Mouse (Mus musculus) lung, postnatal 0 days (tissue): Measurements from ENCODE around the gene Fam186b. TPM values are rescaled to one million over a fixed set of nuclear protein-coding genes. Genes with fewer than 3 reads are reported as not detected.

ENCODE experiments used
- ATAC-seq: fragments of 200-750 bp; cut with Nextera tagmentation; 2 replicates; pipeline ENCODE4 v1.8.0; 2017; ENCODE audit warnings: moderate library complexity
- DNase-seq: peaks from one replicate; pipeline ENCODE4 v3.0.0-alpha.2; 2016; ENCODE audit warnings: low spot score
- H3K27ac ChIP-seq: fragments of 300-500 bp; sonication (generic); 2 replicates; pipeline ENCODE4 v1.5.1; 2014; ENCODE audit warnings: antibody characterized with exemption, mild to moderate bottlenecking, low read length, mixed read lengths
- H3K27me3 ChIP-seq: fragments of 300-500 bp; sonication (generic); replicated peaks from 2 replicates; pipeline ENCODE4 v1.6.1; 2014; ENCODE audit warnings: low read length, mixed read lengths; ENCODE audit not compliant: insufficient read depth
- H3K36me3 ChIP-seq: fragments of 300-500 bp; sonication (generic); 2 replicates; pipeline ENCODE4 v1.6.1; 2014; ENCODE audit warnings: low read length, mixed read lengths; ENCODE audit not compliant: insufficient read depth
- H3K4me1 ChIP-seq: fragments of 300-500 bp; sonication (generic); 2 replicates; pipeline ENCODE4 v1.6.1; 2014; ENCODE audit warnings: antibody characterized with exemption, low read depth, low read length, mixed read lengths; ENCODE audit not compliant: insufficient read depth
- H3K4me2 ChIP-seq: fragments of 300-500 bp; sonication (generic); replicated peaks from 2 replicates; pipeline ENCODE4 v1.6.1; 2014; ENCODE audit warnings: low read depth, mild to moderate bottlenecking, low read length, moderate library complexity, mixed read lengths
- H3K4me3 ChIP-seq: fragments of 300-500 bp; sonication (generic); 2 replicates; pipeline ENCODE4 v1.5.1; 2014; ENCODE audit warnings: low read depth, low read length
- H3K9ac ChIP-seq: fragments of 300-500 bp; sonication (generic); replicated peaks from 2 replicates; pipeline ENCODE4 v1.6.1; 2014; ENCODE audit warnings: low read depth, mild to moderate bottlenecking
- H3K9me3 ChIP-seq: fragments of 300-500 bp; sonication (generic); 2 replicates; pipeline ENCODE4 v1.6.1; 2016; ENCODE audit warnings: low read length, mixed read lengths
- CTCF ChIP-seq: IDR thresholded peaks from 2 replicates; pipeline ENCODE4 v1.5.1; 2016; ENCODE audit warnings: antibody characterized with exemption, mild to moderate bottlenecking
- EP300 ChIP-seq: IDR thresholded peaks from 2 replicates; pipeline ENCODE4 v1.6.1; 2016; ENCODE audit warnings: antibody characterized with exemption, mild to moderate bottlenecking, control low read depth
- WGBS: fragments of 180-500 bp; shearing (Covaris S2); extraction: QIAGEN DNeasy Blood & Tissue Kit; methylation state at CpG from one replicate; pipeline ENCODE4 v1.1.7; 2014; 5-methylcytosine and 5-hydroxymethylcytosine counted together
- polyA plus RNA-seq: library from polyadenylated mRNA; unstranded; fragments of >200 nt; fragmentation: Nextera tagmentation; extraction: Ambion mirVana; gene quantifications from 2 replicates; pipeline ENCODE4 v1.2.1, GENCODE M21; 2015

The Fam186b gene
- polyA plus RNA-seq, 1 experiment from 2014 or later = not detected

- no peak overlapping the region for H3K4me2 ChIP-seq
- H3K27me3 ChIP-seq = no peaks in the 10 kb centered on the region
- no peaks in the 10 kb centered on the region for H3K9me3 ChIP-seq
- H3K4me1 ChIP-seq = 0 out of 2 replicates have a peak, but pooled peaks cover 4% of the 10 kb centered on the region
- no peaks in the 10 kb centered on the region for H3K36me3 ChIP-seq
- H3K4me3 ChIP-seq = no peak overlapping the region
- no peak overlapping the region for H3K9ac ChIP-seq
- no peak for ATAC-seq
- no peak for TF ChIP-seq EP300
- TF ChIP-seq CTCF = no peak
- no peak for DNase-seq
- WGBS = 69% methylated on average over 2 of the region's 2 CpGs
- no peak overlapping the region for H3K27ac ChIP-seq
Measured at GRCm38 (mm10) chr15:99264363-99264762, 31.3 kb downstream of the Fam186b start.

- no peaks in the 10 kb centered on the region for H3K27me3 ChIP-seq
- ATAC-seq (no peak), DNase-seq (no peak)
- H3K27ac ChIP-seq = no peak overlapping the region
- TF ChIP-seq EP300 (no peak), CTCF (no peak)
- 54% methylated on average over 10 of the region's 10 CpGs for WGBS
- H3K4me1 ChIP-seq = 0 out of 2 replicates have a peak, but pooled peaks cover 4% of the 10 kb centered on the region
- no peaks in the 10 kb centered on the region for H3K36me3 ChIP-seq
- no peak overlapping the region for H3K9ac ChIP-seq
- no peaks in the 10 kb centered on the region for H3K9me3 ChIP-seq
- H3K4me3 ChIP-seq = no peak overlapping the region
- no peak overlapping the region for H3K4me2 ChIP-seq
Measured at GRCm38 (mm10) chr15:99262702-99263101, 33.0 kb downstream of the Fam186b start.

DNA sequence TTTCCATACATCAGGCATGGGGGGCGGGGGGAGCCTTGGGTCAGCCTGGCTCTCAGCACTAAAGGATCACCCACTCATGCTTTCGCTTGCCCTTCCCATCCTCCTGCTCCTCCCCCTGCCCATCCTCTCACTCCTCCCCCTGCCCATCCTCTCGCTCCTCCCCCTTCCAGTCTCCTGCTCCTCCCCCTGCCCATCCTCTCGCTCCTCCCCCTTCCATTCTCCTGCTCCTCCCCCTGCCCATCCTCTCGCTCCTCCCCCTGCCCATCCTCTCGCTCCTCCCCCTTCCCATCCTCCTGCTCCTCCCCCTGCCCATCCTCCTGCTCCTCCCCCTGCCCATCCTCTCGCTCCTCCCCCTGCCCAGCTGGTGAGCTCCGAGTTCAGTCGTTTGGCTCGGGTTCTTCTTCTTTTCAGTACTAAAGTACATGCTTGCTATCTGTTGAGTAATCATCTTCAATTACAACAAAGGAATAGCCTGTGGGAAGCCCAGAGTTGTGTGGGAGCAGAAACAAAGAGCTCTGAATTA is 35.9 kb downstream of the Fam186b start:
- Histone ChIP-seq H3K4me1 (0 out of 2 replicates have a peak, but pooled peaks cover 4% of the 10 kb centered on the region), H3K27me3 (no peaks in the 10 kb centered on the region), H3K36me3 (no peaks in the 10 kb centered on the region), H3K9me3 (no peaks in the 10 kb centered on the region), H3K27ac (peak overlapping the region; percentile 71), H3K4me3 (no peak overlapping the region), H3K9ac (no peak overlapping the region), H3K4me2 (peak overlapping the region; percentile 47)
- DNase-seq (peak; percentile 93), ATAC-seq (peak; percentile 83)
- TF ChIP-seq CTCF = no peak
- no peak for TF ChIP-seq EP300
- WGBS = 0% methylated on average over 7 of the region's 10 CpGs

DNA sequence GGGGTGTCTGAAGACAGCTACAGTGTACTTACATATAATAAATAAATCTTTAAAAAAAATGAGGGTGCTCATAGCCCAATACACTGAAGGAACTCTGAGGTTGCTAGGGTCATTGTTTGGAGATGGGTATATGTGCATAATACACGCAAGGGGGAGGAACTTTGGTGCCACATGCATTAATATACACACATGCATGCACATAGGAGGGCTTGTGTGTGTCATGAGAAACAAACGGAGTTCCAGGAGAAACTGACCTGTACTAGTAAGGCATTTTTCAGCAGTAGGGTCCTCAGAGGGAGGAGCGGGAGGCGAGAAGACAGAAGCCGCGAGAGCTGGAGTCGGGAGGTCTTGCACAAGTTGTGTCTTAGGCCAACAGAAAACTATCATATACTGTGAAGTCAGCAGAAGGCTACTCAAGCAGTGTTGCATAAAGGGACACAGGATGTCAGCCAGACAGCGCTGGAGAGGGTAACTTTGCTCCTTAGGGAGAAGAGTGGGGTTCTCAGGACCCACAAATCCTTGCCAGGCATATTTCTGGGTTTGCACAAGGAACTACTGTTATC is 36.4 kb downstream of the Fam186b start:
- TF ChIP-seq EP300 = no peak; the same call in 1 of the 2 replicates
- no peak for TF ChIP-seq CTCF
- H3K4me1 ChIP-seq = 0 out of 2 replicates have a peak, but pooled peaks cover 4% of the 10 kb centered on the region
- peak overlapping the region; percentile 71 for H3K27ac ChIP-seq
- H3K9ac ChIP-seq = no peak overlapping the region
- no peaks in the 10 kb centered on the region for H3K9me3 ChIP-seq
- ATAC-seq = peak; percentile 92
- no peaks in the 10 kb centered on the region for H3K27me3 ChIP-seq
- H3K4me2 ChIP-seq = peak overlapping the region; percentile 47
- DNase-seq = peak; percentile 91
- 45% methylated on average over 8 of the region's 8 CpGs for WGBS
- no peaks in the 10 kb centered on the region for H3K36me3 ChIP-seq
- H3K4me3 ChIP-seq = no peak overlapping the region

- no peaks in the 10 kb centered on the region for H3K9me3 ChIP-seq
- H3K27me3 ChIP-seq = no peaks in the 10 kb centered on the region
- no peak overlapping the region for H3K27ac ChIP-seq
- H3K36me3 ChIP-seq = no peaks in the 10 kb centered on the region
- H3K4me1 ChIP-seq = 0 out of 2 replicates have a peak, but pooled peaks cover 3% of the 10 kb centered on the region
- no peak overlapping the region for H3K4me3 ChIP-seq
- TF ChIP-seq EP300 = no peak
- TF ChIP-seq CTCF = no peak
- H3K9ac ChIP-seq = no peak overlapping the region
- 72% methylated on average over 6 of the region's 6 CpGs for WGBS
- no peak for ATAC-seq
- no peak overlapping the region for H3K4me2 ChIP-seq
- no peak for DNase-seq
Measured at GRCm38 (mm10) chr15:99255241-99255749, 40.4 kb downstream of the Fam186b start.

DNA sequence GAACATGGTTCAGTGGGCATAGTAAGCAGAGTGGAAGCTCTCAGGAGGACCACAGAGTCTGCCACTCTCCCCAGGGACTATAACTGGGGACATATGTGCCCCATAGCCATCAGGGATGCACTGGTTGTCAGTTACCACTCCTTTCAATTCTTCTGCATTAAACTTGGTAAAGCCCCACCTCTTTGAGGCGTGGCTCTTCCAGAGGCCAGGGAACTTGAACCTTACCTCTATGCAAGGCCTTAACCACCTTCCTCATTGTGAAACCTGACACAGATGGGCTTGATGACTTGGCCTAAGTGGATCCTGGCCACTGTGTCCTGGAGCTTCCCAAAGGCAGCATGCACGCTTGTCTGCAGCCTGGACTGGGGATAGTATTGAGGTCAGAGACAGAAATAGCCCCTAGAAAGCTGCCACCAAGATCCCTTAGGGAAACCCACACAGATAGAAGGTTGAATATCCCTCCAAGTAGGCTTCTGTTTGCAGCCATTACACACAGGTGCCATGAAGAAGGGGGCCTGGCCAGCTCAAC is 41.1 kb downstream of the Fam186b start:
- TF ChIP-seq CTCF = no peak
- TF ChIP-seq EP300 = no peak
- WGBS = 79% methylated on average over 2 of the region's 2 CpGs
- H3K27me3 ChIP-seq = no peaks in the 10 kb centered on the region
- H3K9ac ChIP-seq = no peak overlapping the region
- H3K9me3 ChIP-seq = no peaks in the 10 kb centered on the region
- H3K36me3 ChIP-seq = no peaks in the 10 kb centered on the region
- H3K27ac ChIP-seq = no peak overlapping the region
- H3K4me1 ChIP-seq = no peaks in the 10 kb centered on the region
- no peak for ATAC-seq
- no peak overlapping the region for H3K4me2 ChIP-seq
- no peak overlapping the region for H3K4me3 ChIP-seq
- no peak for DNase-seq
